Mouse (Mus musculus): Measurements from ENCODE around the gene Phospho1.

Gene Phospho1

GRCm38 (mm10) chr11:95809603-95810002 is 14.7 kb upstream of the Phospho1 start:
- in situ Hi-C loops (cut with MboI; ENCODE audit: unreplicated experiment in 2 of 2) = no loop called here

GRCm38 (mm10) chr11:95810828-95811227 is 13.5 kb upstream of the Phospho1 start:
- in situ Hi-C loops (cut with MboI; ENCODE audit: unreplicated experiment in 2 of 2) = no loop called here

DNA sequence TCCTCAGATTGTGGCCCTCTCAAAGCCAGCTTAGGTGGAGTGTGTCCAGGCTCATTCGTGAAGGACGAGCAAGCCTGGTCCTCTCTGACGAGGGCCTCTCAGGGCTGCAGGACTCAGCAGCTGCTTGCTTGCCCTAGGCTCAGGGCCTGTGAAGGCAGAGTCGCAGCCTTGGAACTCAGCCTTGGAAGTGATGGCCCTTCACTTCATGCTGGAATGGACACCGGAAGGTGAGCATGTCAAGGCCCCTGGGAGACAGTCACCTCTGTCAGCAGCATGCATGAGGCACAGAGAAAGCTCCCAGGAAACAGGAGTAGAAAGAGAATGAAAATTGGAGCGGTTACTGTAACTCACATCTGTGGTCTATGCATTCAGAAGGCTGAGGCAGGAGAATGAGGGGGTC is 12.6 kb upstream of the Phospho1 start:
- in situ Hi-C loops (cut with MboI; ENCODE audit: unreplicated experiment in 2 of 2) = no loop called here

DNA sequence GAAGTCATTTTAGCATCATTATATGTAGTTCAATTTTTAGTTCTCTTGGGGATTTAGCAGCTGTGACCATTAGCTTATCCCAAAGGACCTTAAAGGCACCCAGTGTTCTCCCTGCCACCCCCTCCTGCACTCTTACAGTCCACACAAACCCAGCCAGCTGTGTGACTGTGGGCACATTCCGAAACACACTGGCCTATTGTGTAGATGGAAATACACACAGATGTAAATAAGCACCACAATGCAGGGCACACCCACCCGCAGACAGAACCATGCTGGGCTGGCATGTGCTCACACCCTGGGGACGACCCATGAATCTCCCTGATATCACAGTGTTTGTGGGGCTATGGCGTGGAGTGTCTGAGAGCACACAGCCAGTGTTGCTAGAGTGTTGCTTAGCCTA is 12.1 kb upstream of the Phospho1 start:
- in situ Hi-C loops (cut with MboI; ENCODE audit: unreplicated experiment in 2 of 2) = no loop called here

DNA sequence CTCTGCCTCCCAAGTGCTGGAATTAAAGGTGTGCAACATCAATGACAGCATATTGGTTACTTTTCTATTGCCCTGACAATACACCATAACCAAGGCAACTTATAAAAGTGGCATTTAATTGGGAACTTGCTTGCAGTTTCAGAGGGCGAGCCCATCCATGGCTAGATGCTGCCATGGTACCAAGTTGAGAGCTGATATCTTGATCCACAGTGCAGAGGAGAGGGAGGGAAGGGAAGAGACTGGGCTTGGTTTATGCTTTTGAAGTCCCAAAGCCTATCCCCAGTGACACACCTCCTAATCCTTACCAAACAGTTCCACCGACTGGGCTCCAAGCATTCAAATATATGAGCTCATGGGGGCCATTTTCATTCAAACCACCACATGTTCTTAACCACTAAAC is 10.2 kb upstream of the Phospho1 start:
- in situ Hi-C loops (cut with MboI; ENCODE audit: unreplicated experiment in 2 of 2) = no loop called here

- in situ Hi-C loops (cut with MboI; ENCODE audit: unreplicated experiment in 2 of 2) = no loop called here
Observed at GRCm38 (mm10) chr11:95814857-95815256, 9.4 kb upstream of the Phospho1 start.

DNA sequence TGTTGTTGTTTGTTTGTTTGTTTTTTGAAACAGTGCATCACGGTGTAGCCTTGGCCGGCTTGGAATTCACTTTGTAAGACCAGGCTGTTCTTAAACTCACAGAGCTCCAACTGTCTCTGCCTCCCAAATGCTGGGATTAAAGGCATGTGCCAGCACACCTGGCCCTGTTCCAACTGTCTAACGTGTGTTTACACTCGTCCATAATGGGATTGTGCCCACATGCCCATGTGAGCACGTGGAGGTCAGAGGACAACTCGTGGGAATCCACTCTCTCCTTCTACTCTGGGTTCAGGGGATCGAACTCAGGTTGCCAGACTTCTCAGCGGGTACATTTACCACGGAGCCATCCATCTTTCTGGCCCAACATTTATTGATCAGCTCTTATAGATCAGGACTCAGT is 8.9 kb upstream of the Phospho1 start:
- in situ Hi-C loops (cut with MboI; ENCODE audit: unreplicated experiment in 2 of 2) = no loop called here

- in situ Hi-C loops (cut with MboI; ENCODE audit: unreplicated experiment in 2 of 2) = no loop called here
Observed at GRCm38 (mm10) chr11:95819138-95819537, 5.2 kb upstream of the Phospho1 start.

GRCm38 (mm10) chr11:95821511-95821910 is 2.8 kb upstream of the Phospho1 start:
- in situ Hi-C loops (cut with MboI; ENCODE audit: unreplicated experiment in 2 of 2) = loop anchor here in 1 of 2 experiments (10.0 kb wide), 1 partner anchor 137 kb away; no protein-coding TSS in a partner anchor

GRCm38 (mm10) chr11:95822437-95822836 is 1.9 kb upstream of the Phospho1 start:
- in situ Hi-C loops (cut with MboI; ENCODE audit: unreplicated experiment in 2 of 2) = loop anchor here in 1 of 2 experiments (10.0 kb wide), 1 partner anchor 138 kb away; no protein-coding TSS in a partner anchor

DNA sequence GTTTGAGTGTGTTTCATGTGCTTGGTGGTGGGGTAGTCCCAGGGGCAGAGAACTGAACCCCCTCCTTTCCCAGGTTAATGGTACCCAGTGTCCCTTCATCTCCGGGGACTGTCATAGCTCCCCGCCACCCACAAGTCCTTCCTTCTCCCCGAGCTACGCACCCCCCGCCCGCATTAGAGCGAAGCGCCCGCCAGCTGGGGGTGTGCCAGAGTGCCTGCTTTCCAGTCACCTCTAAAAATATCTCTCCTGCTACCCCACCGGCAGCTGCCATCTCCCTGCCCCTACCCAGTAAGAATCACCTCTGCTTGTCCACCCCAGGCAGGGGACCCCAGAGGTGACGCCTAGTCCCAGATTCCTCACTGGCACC is 561 bp downstream of the Phospho1 start:
- in situ Hi-C loops (cut with MboI; ENCODE audit: unreplicated experiment in 2 of 2) = loop anchor here (5.0 to 25.0 kb wide), 4 partner anchors 37 to 152 kb away; no protein-coding TSS in a partner anchor

- in situ Hi-C loops (cut with MboI; ENCODE audit: unreplicated experiment in 2 of 2) = loop anchor here (5.0 to 25.0 kb wide), 4 partner anchors 37 to 152 kb away; no protein-coding TSS in a partner anchor
Observed at GRCm38 (mm10) chr11:95825625-95826024, 1.3 kb downstream of the Phospho1 start.

DNA sequence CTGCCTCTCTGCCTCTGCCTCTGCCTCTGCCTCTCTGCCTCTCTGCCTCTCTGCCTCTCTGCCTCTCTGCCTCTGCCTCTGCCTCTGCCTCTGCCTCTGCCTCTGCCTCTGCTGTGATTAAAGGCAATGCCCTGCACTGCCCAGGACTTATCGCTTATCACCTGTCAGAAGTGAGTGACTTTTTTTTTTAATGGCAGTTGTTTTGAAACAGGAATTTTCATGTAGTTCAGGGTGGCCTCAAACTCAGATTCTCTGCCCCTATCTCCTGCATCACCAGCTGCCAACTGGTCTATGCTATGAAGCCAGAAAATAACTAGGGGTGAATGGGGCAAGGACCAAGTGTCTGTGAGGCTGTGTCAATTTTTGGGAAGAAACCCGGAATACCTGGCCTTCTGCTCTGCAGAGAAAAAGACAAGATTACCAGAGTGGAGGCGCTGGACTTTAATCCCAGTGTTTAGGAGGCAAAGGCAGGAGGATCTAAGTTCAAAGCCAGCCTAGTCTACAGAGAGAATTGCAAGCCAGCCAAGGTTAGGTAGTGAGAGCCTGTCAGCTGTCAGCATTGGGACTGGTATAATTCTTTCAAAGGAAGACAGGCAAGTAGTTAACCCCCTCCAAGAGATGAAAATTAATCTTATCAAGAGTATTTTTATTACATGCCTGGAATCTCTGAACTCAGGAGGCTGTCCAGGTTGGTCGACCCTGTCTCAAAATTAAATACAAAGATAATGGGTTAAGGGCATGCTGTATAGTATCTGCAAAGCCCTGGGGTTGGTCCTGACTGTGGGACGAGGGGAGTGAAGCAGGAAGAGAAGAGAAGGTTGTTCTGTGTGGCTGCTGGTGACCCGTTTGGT is 2.2 kb downstream of the Phospho1 start:
- in situ Hi-C loops (cut with MboI; ENCODE audit: unreplicated experiment in 2 of 2) = loop anchor here (5.0 to 25.0 kb wide), 4 partner anchors 36 to 151 kb away; no protein-coding TSS in a partner anchor

DNA sequence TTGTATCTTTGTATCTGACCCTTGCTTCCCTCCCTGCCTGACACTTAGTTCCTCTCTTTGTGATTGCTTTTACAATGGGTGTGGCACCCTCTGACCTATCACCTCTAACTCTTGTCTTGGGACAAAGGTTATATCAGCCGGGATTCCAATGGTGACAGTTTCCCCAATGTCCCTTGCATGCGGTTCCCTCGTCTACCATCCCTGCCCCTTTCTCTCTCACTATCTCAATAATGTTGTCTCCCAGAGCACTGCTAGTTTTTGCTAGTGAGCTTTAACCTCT is 2.8 kb downstream of the Phospho1 start:
- in situ Hi-C loops (cut with MboI; ENCODE audit: unreplicated experiment in 2 of 2) = loop anchor here (5.0 to 25.0 kb wide), 4 partner anchors 35 to 150 kb away; no protein-coding TSS in a partner anchor

DNA sequence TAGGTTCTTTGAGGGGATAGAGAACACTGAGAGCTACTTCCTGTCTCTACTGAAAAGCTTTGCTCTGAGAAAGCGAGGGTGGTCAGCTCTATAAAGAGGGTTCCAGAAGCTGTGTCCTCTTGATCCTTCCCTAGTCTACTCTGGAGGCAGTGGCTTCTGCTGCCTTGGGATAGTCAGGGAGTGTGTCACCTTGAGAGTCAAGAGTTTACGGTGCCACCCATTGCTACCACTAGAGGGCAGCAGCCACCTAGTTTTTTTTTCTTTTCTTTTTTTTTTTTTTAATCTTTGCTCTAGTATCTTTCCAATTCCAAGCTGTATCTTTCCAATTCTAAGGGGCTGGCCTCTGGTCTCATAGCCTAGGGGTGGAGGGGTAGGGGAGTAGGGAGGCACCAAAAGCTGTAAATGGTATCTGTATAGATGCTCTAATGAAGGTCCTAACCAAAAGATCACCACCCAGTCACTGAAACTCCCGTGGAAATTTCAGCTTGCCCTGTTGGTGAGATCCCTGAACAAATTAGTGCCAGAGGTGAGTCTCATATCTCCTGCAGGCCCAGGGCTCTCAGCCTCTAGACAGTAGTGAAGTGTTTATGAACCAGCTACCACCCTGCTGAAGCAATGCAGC is 3.3 kb downstream of the Phospho1 start:
- in situ Hi-C loops (cut with MboI; ENCODE audit: unreplicated experiment in 2 of 2) = loop anchor here (5.0 to 25.0 kb wide), 4 partner anchors 35 to 150 kb away; no protein-coding TSS in a partner anchor

DNA sequence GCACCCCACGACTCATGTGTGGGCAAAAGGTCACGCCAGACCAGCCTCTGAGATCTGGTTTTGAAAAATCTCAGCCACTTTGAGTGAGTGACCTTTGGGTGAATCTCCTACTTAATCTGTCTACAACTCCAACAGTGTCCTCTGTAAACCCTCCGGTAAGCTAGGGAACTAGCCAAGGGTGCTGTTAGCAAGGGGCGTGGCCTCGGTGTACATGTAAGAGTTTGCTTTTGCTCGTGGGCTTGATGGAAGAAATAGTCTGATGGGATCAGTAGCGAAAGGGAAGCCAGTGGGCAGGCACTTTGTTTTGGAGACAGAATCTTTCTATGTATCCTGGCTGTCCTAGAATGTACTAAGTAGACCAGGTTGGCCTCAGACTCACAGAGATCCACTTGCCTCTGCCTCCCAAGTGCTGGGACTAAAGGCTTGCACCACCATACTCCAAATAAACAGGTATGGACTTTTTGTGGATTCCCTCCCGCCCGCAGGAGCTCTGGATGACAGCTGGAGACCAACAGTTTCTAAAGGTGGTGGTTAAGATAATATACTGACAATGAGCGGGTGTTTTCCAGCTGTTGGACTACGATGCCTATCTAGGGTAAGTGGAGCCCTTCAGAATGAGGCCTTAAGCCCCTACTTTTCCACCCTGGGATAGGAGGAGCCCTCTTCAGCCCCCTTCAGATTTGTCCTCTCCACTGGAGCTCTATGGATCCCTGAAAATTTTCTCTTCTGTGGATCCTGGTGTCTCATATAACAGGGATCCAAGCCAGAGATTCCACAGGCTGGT is 4.1 kb downstream of the Phospho1 start:
- in situ Hi-C loops (cut with MboI; ENCODE audit: unreplicated experiment in 2 of 2) = loop anchor here (5.0 to 25.0 kb wide), 4 partner anchors 34 to 149 kb away; no protein-coding TSS in a partner anchor

DNA sequence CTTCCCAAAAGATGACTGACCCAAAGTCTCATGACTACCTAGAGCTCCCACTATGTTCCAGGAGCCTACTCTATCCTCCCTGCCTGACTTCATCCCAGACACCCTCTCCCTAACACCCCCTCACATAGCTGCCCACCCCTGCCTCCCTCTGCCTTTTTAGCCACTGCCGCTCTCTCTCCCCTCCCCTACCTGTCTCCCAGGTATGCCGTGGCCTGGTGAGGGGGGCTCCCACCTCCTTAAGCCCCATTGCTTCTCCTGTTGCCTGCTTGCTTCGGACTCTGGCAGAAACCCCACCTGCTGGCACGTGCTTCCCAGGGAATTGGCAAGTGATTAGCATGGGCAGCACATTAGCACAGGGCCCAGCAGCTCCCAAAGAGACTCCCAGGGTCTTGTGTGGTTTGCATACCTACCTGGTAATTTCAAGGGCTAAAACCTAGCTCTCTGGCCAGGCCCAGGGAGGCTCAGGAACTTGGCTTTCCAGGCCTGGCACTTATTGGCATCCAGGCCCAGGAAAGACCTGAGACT is 5.3 kb downstream of the Phospho1 start:
- in situ Hi-C loops (cut with MboI; ENCODE audit: unreplicated experiment in 2 of 2) = loop anchor here (5.0 to 25.0 kb wide), 4 partner anchors 33 to 148 kb away; no protein-coding TSS in a partner anchor

- in situ Hi-C loops (cut with MboI; ENCODE audit: unreplicated experiment in 2 of 2) = loop anchor here in 1 of 2 experiments (25.0 kb wide), 1 partner anchor 143 kb away; no protein-coding TSS in a partner anchor
Observed at GRCm38 (mm10) chr11:95830411-95831275, 6.3 kb downstream of the Phospho1 start.

DNA sequence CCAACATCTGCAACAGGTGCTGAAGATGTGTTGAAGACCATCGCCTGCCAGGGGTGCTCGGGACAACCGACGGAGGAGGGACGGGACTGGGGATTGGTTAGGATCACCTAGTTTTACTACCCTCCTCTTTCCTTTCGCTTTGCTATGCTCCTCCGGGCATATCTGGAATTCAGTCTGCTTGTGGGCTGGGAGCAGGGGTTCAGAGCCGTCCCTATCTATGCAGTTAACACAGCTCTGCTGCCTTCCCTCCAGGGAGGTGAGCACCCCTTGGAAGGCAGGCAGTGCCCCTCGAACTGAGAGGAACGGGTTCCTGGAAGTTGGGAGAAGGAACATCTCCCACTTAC is 6.9 kb downstream of the Phospho1 start:
- in situ Hi-C loops (cut with MboI; ENCODE audit: unreplicated experiment in 2 of 2) = loop anchor here in 1 of 2 experiments (25.0 kb wide), 1 partner anchor 144 kb away; no protein-coding TSS in a partner anchor
